Mouse (Mus musculus): ENCODE measurements around the gene Lama2.

Gene Lama2

GRCm38 (mm10) chr10:27174271-27174670 is 445.3 kb downstream of the Lama2 start:
- DNase-seq: no peak

GRCm38 (mm10) chr10:27164738-27165137 is 454.8 kb downstream of the Lama2 start:
- no peak for DNase-seq

GRCm38 (mm10) chr10:27162364-27162763 is 457.2 kb downstream of the Lama2 start:
- no peak for DNase-seq

- no peak for DNase-seq
These were observed 469.3 kb downstream of the Lama2 start for GRCm38 (mm10) chr10:27150220-27150619.

GRCm38 (mm10) chr10:27140422-27140821 is 479.1 kb downstream of the Lama2 start:
- DNase-seq: peak; percentile 6

- no peak for DNase-seq
These were observed 483.8 kb downstream of the Lama2 start for GRCm38 (mm10) chr10:27135768-27136167.

- peak; percentile 37 for DNase-seq
These were observed 486.4 kb downstream of the Lama2 start for GRCm38 (mm10) chr10:27133135-27133534.

- DNase-seq: no peak
These were observed 492.1 kb downstream of the Lama2 start for GRCm38 (mm10) chr10:27127454-27127853.

GRCm38 (mm10) chr10:27123763-27124162 is 495.8 kb downstream of the Lama2 start:
- DNase-seq: no peak

- DNase-seq: no peak
These were observed 501.7 kb downstream of the Lama2 start for GRCm38 (mm10) chr10:27117815-27118214.

GRCm38 (mm10) chr10:27116938-27117647 is 502.5 kb downstream of the Lama2 start:
- DNase-seq: no peak

- no peak for DNase-seq
These were observed 505.4 kb downstream of the Lama2 start for GRCm38 (mm10) chr10:27114131-27114530.

GRCm38 (mm10) chr10:27103811-27104210 is 515.7 kb downstream of the Lama2 start:
- DNase-seq: no peak

- DNase-seq: no peak
These were observed 517.7 kb downstream of the Lama2 start for GRCm38 (mm10) chr10:27101800-27102353.

GRCm38 (mm10) chr10:27077113-27077512 is 542.4 kb downstream of the Lama2 start:
- DNase-seq: no peak

- no peak for DNase-seq
These were observed 550.6 kb downstream of the Lama2 start for GRCm38 (mm10) chr10:27068794-27069435.

GRCm38 (mm10) chr10:27063671-27064070 is 555.9 kb downstream of the Lama2 start:
- no peak for DNase-seq

- no peak for DNase-seq
These were observed 565.1 kb downstream of the Lama2 start for GRCm38 (mm10) chr10:27054488-27054887.

GRCm38 (mm10) chr10:27047196-27047595 is 572.4 kb downstream of the Lama2 start:
- DNase-seq: no peak

GRCm38 (mm10) chr10:27041812-27042211 is 577.7 kb downstream of the Lama2 start:
- DNase-seq: no peak

GRCm38 (mm10) chr10:27022707-27023106 is 596.9 kb downstream of the Lama2 start:
- DNase-seq: no peak

GRCm38 (mm10) chr10:27012804-27013365 is 606.7 kb downstream of the Lama2 start:
- no peak for DNase-seq

GRCm38 (mm10) chr10:27007364-27007763 is 612.2 kb downstream of the Lama2 start:
- DNase-seq: no peak

- no peak for DNase-seq
These were observed 613.8 kb downstream of the Lama2 start for GRCm38 (mm10) chr10:27005716-27006115.
